Mouse (Mus musculus) stomach, embryonic 15.5 days (tissue): ENCODE measurements around the gene Itih3. TPM values are rescaled to one million over a fixed set of nuclear protein-coding genes. Genes with fewer than 3 reads are reported as not detected.
A peak's percentile ranks its signal among the peaks of the same experiment; 100 is the strongest.

Source experiments
- ATAC-seq: fragments of 200-750 bp; cut with Nextera tagmentation; 2 replicates; pipeline ENCODE4 v1.8.0; 2017; ENCODE audit warnings: low read depth, moderate number of reproducible peaks, moderate TSS enrichment; ENCODE audit not compliant: insufficient read depth, low FRiP score
- H3K27ac ChIP-seq: fragments of 300-500 bp; sonication (generic); 2 replicates; pipeline ENCODE4 v1.5.1; 2015; ENCODE audit warnings: mild to moderate bottlenecking, inconsistent platforms
- H3K27me3 ChIP-seq: fragments of 300-500 bp; sonication (generic); replicated peaks from 2 replicates; pipeline ENCODE4 v1.6.1; 2015; ENCODE audit warnings: inconsistent platforms
- H3K36me3 ChIP-seq: fragments of 300-500 bp; sonication (generic); 2 replicates; pipeline ENCODE4 v1.6.1; 2015; ENCODE audit warnings: inconsistent platforms
- H3K4me1 ChIP-seq: fragments of 300-500 bp; sonication (generic); 2 replicates; pipeline ENCODE4 v1.6.1; 2015; ENCODE audit warnings: inconsistent platforms
- H3K4me2 ChIP-seq: fragments of 300-500 bp; sonication (generic); 2 replicates; pipeline ENCODE4 v1.6.1; 2015; ENCODE audit warnings: mild to moderate bottlenecking, inconsistent platforms
- H3K4me3 ChIP-seq: fragments of 300-500 bp; sonication (generic); replicated peaks from 2 replicates; pipeline ENCODE4 v1.5.1; 2015; ENCODE audit warnings: inconsistent platforms
- H3K9ac ChIP-seq: fragments of 300-500 bp; sonication (generic); 2 replicates; pipeline ENCODE4 v1.6.1; 2015; ENCODE audit warnings: inconsistent platforms
- H3K9me3 ChIP-seq: fragments of 300-500 bp; sonication (generic); 2 replicates; pipeline ENCODE4 v1.6.1; 2016; ENCODE audit warnings: inconsistent platforms
- WGBS: fragments of 180-500 bp; shearing (Covaris S2); methylation state at CpG from one replicate; pipeline ENCODE4 v1.1.7; 2015; 5-methylcytosine and 5-hydroxymethylcytosine counted together
- polyA plus RNA-seq: library from polyadenylated mRNA; unstranded; fragments of >200 nt; fragmentation: Nextera tagmentation; extraction: Ambion mirVana; gene quantifications from 2 replicates; pipeline ENCODE4 v1.2.1, GENCODE M21; 2015

The Itih3 gene
- polyA plus RNA-seq, 1 experiment from 2014 or later: 15.0 TPM

GRCm38 (mm10) chr14:30875130-30875865, 48.3 kb downstream of the Itih3 start:
- ATAC-seq: peak; percentile 24; the same call in 1 of the 2 replicates
- no peaks in the 10 kb centered on the region; the same call in 1 of the 2 replicates for H3K36me3 ChIP-seq
- 78% methylated on average over 12 of the region's 12 CpGs for WGBS
- H3K9ac ChIP-seq: no peak overlapping the region
- H3K4me2 ChIP-seq: no peak overlapping the region
- H3K9me3 ChIP-seq: no peaks in the 10 kb centered on the region
- peaks cover 13% of the 10 kb centered on the region; the same call in 1 of the 2 replicates for H3K4me1 ChIP-seq
- H3K27ac ChIP-seq: 0 out of 2 replicates have a peak overlapping the region, but pooled peaks have one; percentile 36
- H3K27me3 ChIP-seq: no peaks in the 10 kb centered on the region
- H3K4me3 ChIP-seq: no peak overlapping the region

- Histone ChIP-seq H3K27ac (no peak overlapping the region), H3K4me3 (no peak overlapping the region), H3K4me1 (peaks cover 13% of the 10 kb centered on the region; the same call in 1 of the 2 replicates), H3K27me3 (no peaks in the 10 kb centered on the region), H3K9ac (no peak overlapping the region), H3K36me3 (no peaks in the 10 kb centered on the region; the same call in 1 of the 2 replicates), H3K9me3 (no peaks in the 10 kb centered on the region), H3K4me2 (no peak overlapping the region)
- WGBS: 80% methylated on average over 18 of the region's 18 CpGs
- ATAC-seq: no peak
These were observed 49.4 kb downstream of the Itih3 start for GRCm38 (mm10) chr14:30874095-30874700.

GRCm38 (mm10) chr14:30870206-30871147, 53.1 kb downstream of the Itih3 start:
- Histone ChIP-seq H3K36me3 (no peaks in the 10 kb centered on the region), H3K9me3 (no peaks in the 10 kb centered on the region), H3K27ac (peak overlapping the region; percentile 80), H3K9ac (no peak overlapping the region), H3K4me2 (no peak overlapping the region), H3K4me1 (0 out of 2 replicates have a peak, but pooled peaks cover 4% of the 10 kb centered on the region), H3K27me3 (no peaks in the 10 kb centered on the region), H3K4me3 (no peak overlapping the region)
- no peak for ATAC-seq
- WGBS: 64% methylated on average over 25 of the region's 25 CpGs

GRCm38 (mm10) chr14:30869391-30869801, 54.2 kb downstream of the Itih3 start:
- Histone ChIP-seq H3K27ac (peak overlapping the region; percentile 80), H3K27me3 (no peaks in the 10 kb centered on the region), H3K36me3 (no peaks in the 10 kb centered on the region), H3K4me1 (0 out of 2 replicates have a peak, but pooled peaks cover 4% of the 10 kb centered on the region), H3K4me2 (no peak overlapping the region), H3K9me3 (no peaks in the 10 kb centered on the region), H3K4me3 (no peak overlapping the region), H3K9ac (no peak overlapping the region)
- WGBS: 81% methylated on average over 8 of the region's 8 CpGs
- no peak for ATAC-seq

GRCm38 (mm10) chr14:30868826-30869225, 54.7 kb downstream of the Itih3 start:
- H3K9ac ChIP-seq: no peak overlapping the region
- no peak overlapping the region for H3K27ac ChIP-seq
- H3K4me2 ChIP-seq: no peak overlapping the region
- ATAC-seq: no peak
- 87% methylated on average over 10 of the region's 10 CpGs for WGBS
- H3K36me3 ChIP-seq: no peaks in the 10 kb centered on the region
- no peaks in the 10 kb centered on the region for H3K27me3 ChIP-seq
- no peaks in the 10 kb centered on the region for H3K9me3 ChIP-seq
- H3K4me3 ChIP-seq: no peak overlapping the region
- H3K4me1 ChIP-seq: 0 out of 2 replicates have a peak, but pooled peaks cover 4% of the 10 kb centered on the region

- no peak overlapping the region for H3K9ac ChIP-seq
- H3K9me3 ChIP-seq: no peaks in the 10 kb centered on the region
- H3K4me1 ChIP-seq: 0 out of 2 replicates have a peak, but pooled peaks cover 6% of the 10 kb centered on the region
- 31% methylated on average over 5 of the region's 5 CpGs for WGBS
- no peaks in the 10 kb centered on the region for H3K36me3 ChIP-seq
- no peak overlapping the region for H3K4me3 ChIP-seq
- no peaks in the 10 kb centered on the region for H3K27me3 ChIP-seq
- no peak overlapping the region for H3K27ac ChIP-seq
- no peak overlapping the region for H3K4me2 ChIP-seq
- no peak for ATAC-seq
These were observed 56.5 kb downstream of the Itih3 start for GRCm38 (mm10) chr14:30867042-30867441.

GRCm38 (mm10) chr14:30865311-30865710, 58.2 kb downstream of the Itih3 start:
- Histone ChIP-seq H3K4me1 (peaks cover 17% of the 10 kb centered on the region; the same call in 1 of the 2 replicates), H3K4me2 (no peak overlapping the region), H3K9ac (no peak overlapping the region), H3K36me3 (no peaks in the 10 kb centered on the region), H3K9me3 (no peaks in the 10 kb centered on the region), H3K27ac (no peak overlapping the region), H3K27me3 (no peaks in the 10 kb centered on the region), H3K4me3 (no peak overlapping the region)
- WGBS: 72% methylated on average over 3 of the region's 3 CpGs
- ATAC-seq: no peak

GRCm38 (mm10) chr14:30862368-30862767, 61.2 kb downstream of the Itih3 start:
- Histone ChIP-seq H3K4me1 (peaks cover 13% of the 10 kb centered on the region; the same call in 1 of the 2 replicates), H3K27ac (0 out of 2 replicates have a peak overlapping the region, but pooled peaks have one; percentile 4), H3K36me3 (no peaks in the 10 kb centered on the region), H3K9me3 (no peaks in the 10 kb centered on the region), H3K9ac (no peak overlapping the region), H3K4me3 (no peak overlapping the region), H3K27me3 (no peaks in the 10 kb centered on the region), H3K4me2 (no peak overlapping the region)
- no peak for ATAC-seq
- WGBS: 73% methylated on average over 9 of the region's 9 CpGs

GRCm38 (mm10) chr14:30861421-30862125, 62.0 kb downstream of the Itih3 start:
- H3K36me3 ChIP-seq: no peaks in the 10 kb centered on the region
- ATAC-seq: peak; percentile 71
- peaks cover 13% of the 10 kb centered on the region; the same call in 1 of the 2 replicates for H3K4me1 ChIP-seq
- H3K4me3 ChIP-seq: no peak overlapping the region
- H3K4me2 ChIP-seq: peak overlapping the region; percentile 19
- no peaks in the 10 kb centered on the region for H3K27me3 ChIP-seq
- peak overlapping the region; percentile 4; the same call in 1 of the 2 replicates for H3K27ac ChIP-seq
- no peaks in the 10 kb centered on the region for H3K9me3 ChIP-seq
- H3K9ac ChIP-seq: no peak overlapping the region
- WGBS: 34% methylated on average over 16 of the region's 16 CpGs
